Mouse (Mus musculus) frontal cortex, postnatal 14 days (tissue): ENCODE measurements around the gene Slc10a1.
A peak's percentile ranks its signal among the peaks of the same experiment; 100 is the strongest.

Experiments used
- DNase-seq, 2 experiments: peaks; one replicate each; pipeline ENCODE4 v3.0.0; 2022; ENCODE audit warnings: low spot score in 2 of 2

Gene Slc10a1

GRCm38 (mm10) chr12:80927518-80927917 lies 41.0 kb downstream of the Slc10a1 start:
- no peak for DNase-seq

- DNase-seq = no peak
Measured at GRCm38 (mm10) chr12:80926550-80926949, 42.0 kb downstream of the Slc10a1 start.

GRCm38 (mm10) chr12:80925919-80926318 lies 42.6 kb downstream of the Slc10a1 start:
- DNase-seq = no peak

DNA sequence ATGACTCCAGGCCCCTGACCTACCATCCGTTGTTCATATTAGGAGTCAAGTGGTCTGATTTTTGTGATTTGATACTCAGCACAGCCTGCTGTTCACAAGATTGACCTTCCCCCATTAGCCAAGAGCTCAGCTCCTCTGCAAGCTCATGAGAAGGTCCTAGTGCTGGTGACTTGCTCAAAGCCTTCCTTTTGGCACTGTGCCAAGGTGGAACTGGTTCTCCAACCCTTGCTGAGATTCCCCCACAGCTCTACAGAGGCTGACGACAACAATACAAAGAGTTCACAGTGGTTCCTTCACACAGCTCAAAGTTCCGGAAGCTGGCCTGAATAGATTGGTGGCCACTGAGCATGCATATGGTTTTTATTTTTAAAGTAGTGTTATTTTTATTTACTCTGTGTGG lies 44.3 kb downstream of the Slc10a1 start:
- peak in 1 of 2 experiments; percentile 14 for DNase-seq

DNA sequence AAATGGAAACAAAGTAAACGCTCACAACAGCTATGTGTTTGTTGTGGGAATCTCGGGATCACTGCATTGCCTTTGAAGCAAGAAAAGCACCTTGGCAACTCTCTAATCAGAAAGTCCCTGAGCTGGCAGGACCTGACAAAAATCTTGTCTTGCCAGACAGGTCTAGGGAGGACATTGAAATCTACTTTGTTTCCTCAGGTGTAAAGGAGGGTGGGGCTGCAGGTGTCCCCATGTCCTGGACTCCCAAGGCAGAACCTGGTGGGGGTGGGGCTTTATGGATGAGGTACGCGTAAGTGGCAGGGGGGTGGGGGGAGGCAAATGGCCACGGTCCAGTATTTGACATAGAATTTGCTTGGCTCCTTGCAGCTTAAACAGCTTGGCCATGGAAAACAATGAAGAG lies 44.9 kb downstream of the Slc10a1 start:
- DNase-seq = no peak

DNA sequence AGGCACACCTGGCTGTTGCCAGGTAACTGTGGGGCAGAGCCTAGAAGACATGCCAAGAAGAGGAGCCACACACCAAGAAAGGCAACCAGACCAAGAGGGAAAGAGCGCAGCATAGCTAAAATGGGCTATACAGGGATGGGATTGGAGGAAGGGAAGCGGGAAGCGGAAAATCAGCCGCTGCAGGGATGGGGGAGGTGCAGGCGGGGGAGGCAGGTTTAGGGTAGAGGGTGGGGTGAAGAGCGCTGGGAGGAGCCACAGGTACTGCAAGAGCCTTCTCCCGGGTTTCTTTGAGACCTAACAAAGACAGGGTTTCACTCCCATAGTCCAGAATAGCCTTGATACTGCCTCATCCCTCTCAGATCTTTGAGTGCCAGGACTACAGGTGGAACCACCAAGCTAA lies 45.6 kb downstream of the Slc10a1 start:
- peak in 1 of 2 experiments; percentile 8 for DNase-seq

GRCm38 (mm10) chr12:80921301-80921700 lies 47.2 kb downstream of the Slc10a1 start:
- no peak for DNase-seq

DNA sequence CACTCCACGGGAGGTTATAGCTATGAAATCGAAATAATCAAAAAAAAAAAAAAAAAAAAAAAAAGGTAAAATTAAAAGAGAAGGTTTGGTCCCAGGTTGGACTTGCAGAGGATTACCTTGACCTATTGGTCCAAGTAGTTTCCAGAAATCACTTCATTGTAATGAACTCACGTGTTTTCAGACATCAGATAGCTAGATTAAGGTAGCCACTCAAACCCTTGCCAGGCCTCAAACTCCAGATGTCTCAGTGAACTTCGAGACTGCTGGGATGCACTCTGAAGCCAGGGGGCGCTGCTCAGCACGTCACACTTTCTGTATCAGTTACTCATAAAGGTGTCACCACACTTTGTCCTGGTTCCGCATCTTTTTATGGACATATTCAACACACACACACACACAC lies 50.7 kb downstream of the Slc10a1 start:
- DNase-seq = no peak

GRCm38 (mm10) chr12:80909631-80910030 lies 58.9 kb downstream of the Slc10a1 start:
- no peak for DNase-seq
